Mouse (Mus musculus) liver, adult 2 months (tissue): Measurements from ENCODE around the gene Slc13a2. TPM values are rescaled to one million over a fixed set of nuclear protein-coding genes. Genes with fewer than 3 reads are reported as not detected.

ENCODE experiments used
- DNase-seq: peaks from one replicate; pipeline ENCODE4 v3.0.0-alpha.2; 2011; ENCODE audit warnings: low read depth, low spot score; ENCODE audit errors: extremely low read depth
- H3K27ac ChIP-seq: fragments of 200-500 bp; replicated peaks from 2 replicates; pipeline ENCODE4 v1.5.1; 2012; ENCODE audit warnings: low read depth, mild to moderate bottlenecking, control low read depth, inconsistent platforms, low read length; ENCODE audit not compliant: insufficient read depth
- H3K27me3 ChIP-seq: fragments of 200-500 bp; 2 replicates; pipeline ENCODE4 v1.6.1; 2012; ENCODE audit warnings: mild to moderate bottlenecking, moderate library complexity, low read length, inconsistent platforms; ENCODE audit not compliant: control insufficient read depth, insufficient read depth
- H3K36me3 ChIP-seq: fragments of 200-500 bp; 2 replicates; pipeline ENCODE4 v1.6.1; 2012; ENCODE audit warnings: low read length, inconsistent platforms; ENCODE audit not compliant: control insufficient read depth, insufficient read depth
- H3K4me1 ChIP-seq: fragments of 200-500 bp; 2 replicates; pipeline ENCODE4 v1.6.1; 2011; ENCODE audit warnings: low read length; ENCODE audit not compliant: control insufficient read depth, insufficient read depth
- H3K4me3 ChIP-seq: fragments of 200-500 bp; 2 replicates; pipeline ENCODE4 v1.5.1; 2011; ENCODE audit warnings: low read depth, mild to moderate bottlenecking, control low read depth, low read length, moderate library complexity; ENCODE audit not compliant: insufficient read depth
- H3K79me2 ChIP-seq: fragments of 200-500 bp; 2 replicates; pipeline ENCODE4 v1.6.1; 2012; ENCODE audit warnings: inconsistent platforms, mild to moderate bottlenecking, low read length, moderate library complexity; ENCODE audit not compliant: control insufficient read depth, insufficient read depth
- H3K9ac ChIP-seq: fragments of 200-500 bp; 2 replicates; pipeline ENCODE4 v1.6.1; 2012; ENCODE audit warnings: low read depth, mild to moderate bottlenecking, control low read depth, inconsistent platforms, low read length
- CTCF ChIP-seq: fragments of 200-500 bp; IDR thresholded peaks from 2 replicates; pipeline ENCODE4 v1.5.1; 2011; ENCODE audit warnings: low read depth, low read length, control low read depth
- POLR2A ChIP-seq: fragments of 200-500 bp; IDR thresholded peaks from 2 replicates; pipeline ENCODE4 v1.6.1; 2011; ENCODE audit warnings: low read length, control low read depth; ENCODE audit not compliant: insufficient read depth; ENCODE audit errors: extremely low read depth
- WGBS: fragments of 180-500 bp; shearing (Covaris S2); methylation state at CpG from one replicate; pipeline ENCODE4 v1.1.7; 2018; 5-methylcytosine and 5-hydroxymethylcytosine counted together
- polyA plus RNA-seq: library from polyadenylated mRNA; depleted of rRNA; stranded (reverse); fragments of >200 nt; gene quantifications from 2 replicates; pipeline ENCODE4 v1.2.3, GENCODE M21; 2012
- total RNA-seq: library from RNA; depleted of rRNA; stranded (reverse); fragments of >200 nt; gene quantifications from 2 replicates; pipeline ENCODE4 v1.2.3, GENCODE M21; 2014

Gene Slc13a2
- total and polyA plus RNA-seq, 2 experiments, result 0.65 to 4.7 TPM

DNA sequence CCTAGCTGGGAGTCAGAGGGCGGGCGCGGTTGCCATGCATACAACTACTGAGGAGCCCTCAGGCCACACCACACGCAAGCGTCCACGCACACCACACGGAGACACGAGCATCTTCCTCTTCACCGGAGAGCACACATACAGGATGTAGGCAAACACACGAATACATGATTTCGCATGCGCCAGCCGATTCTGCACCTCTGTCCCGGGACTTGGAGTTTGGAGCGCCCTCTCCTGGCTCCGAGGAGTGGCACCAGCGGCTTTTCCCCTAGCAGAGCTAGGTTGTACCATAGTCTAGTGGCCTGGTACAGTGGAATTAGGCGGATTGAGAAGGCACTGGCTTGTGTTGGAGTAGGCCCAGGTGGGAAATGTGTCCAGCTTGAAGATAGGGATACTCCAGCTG is 24.6 kb downstream of the Slc13a2 start:
- WGBS, result 37% methylated on average over 18 of the region's 18 CpGs
- Histone ChIP-seq H3K36me3 (no peaks in the 10 kb centered on the region), H3K4me3 (no peak overlapping the region), H3K27me3 (no peaks in the 10 kb centered on the region), H3K4me1 (peaks cover 13% of the 10 kb centered on the region), H3K27ac (no peak overlapping the region), H3K9ac (no peak overlapping the region), H3K79me2 (no peaks in the 10 kb centered on the region)
- TF ChIP-seq POLR2A, result no peak
- peak; percentile 83 for TF ChIP-seq CTCF
- DNase-seq, result no peak

DNA sequence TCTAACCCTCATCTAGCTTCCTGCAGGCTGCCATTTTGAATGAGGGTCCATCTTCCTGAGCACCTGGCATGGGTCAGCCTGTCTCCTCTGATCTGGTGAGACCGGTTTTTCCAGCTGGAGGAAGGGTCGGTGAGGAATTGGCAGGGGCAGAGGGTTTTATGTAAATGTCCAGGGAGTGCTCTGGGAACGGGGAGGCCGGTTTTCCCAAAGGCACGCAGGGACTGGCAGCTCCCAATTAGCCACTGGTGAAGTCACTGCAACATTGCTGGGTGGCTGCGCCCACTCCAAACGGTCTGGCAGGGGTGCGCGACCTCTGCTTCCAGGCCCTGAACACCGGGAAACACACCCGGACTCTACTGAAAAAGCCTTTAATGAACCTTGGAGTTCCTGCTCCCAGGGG is 25.1 kb downstream of the Slc13a2 start:
- H3K27me3 ChIP-seq, result no peaks in the 10 kb centered on the region
- H3K9ac ChIP-seq, result no peak overlapping the region
- WGBS, result 85% methylated on average over 11 of the region's 11 CpGs
- no peaks in the 10 kb centered on the region for H3K36me3 ChIP-seq
- H3K27ac ChIP-seq, result no peak overlapping the region
- DNase-seq, result no peak
- peaks cover 13% of the 10 kb centered on the region for H3K4me1 ChIP-seq
- no peak overlapping the region for H3K4me3 ChIP-seq
- TF ChIP-seq POLR2A (no peak), CTCF (no peak)
- H3K79me2 ChIP-seq, result no peaks in the 10 kb centered on the region

DNA sequence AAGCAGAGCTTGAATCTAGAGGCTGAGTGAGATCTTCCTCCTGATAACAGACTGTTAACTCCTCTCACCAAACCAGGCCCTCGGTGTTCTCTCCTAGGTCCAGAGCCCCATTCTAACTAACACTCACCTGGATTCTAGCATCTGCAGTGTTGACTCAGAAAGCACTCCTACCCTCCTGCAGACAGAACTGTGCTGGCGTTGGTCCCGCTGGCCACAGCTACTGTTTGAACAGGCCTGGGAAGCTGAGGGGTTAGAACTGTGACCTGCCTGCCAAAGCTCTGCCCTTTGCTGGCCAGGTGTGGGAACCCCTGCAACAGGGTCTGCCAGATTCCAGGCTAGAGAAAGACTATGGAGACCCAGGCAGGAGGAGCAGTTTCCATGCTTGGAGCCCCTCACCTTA is 29.3 kb downstream of the Slc13a2 start:
- Histone ChIP-seq H3K9ac (no peak overlapping the region), H3K27me3 (no peaks in the 10 kb centered on the region), H3K27ac (no peak overlapping the region), H3K4me3 (no peak overlapping the region), H3K79me2 (no peaks in the 10 kb centered on the region), H3K4me1 (peaks cover 3% of the 10 kb centered on the region; the same call in 1 of the 2 replicates), H3K36me3 (no peaks in the 10 kb centered on the region)
- WGBS, result 23% methylated on average over 3 of the region's 3 CpGs
- DNase-seq, result peak; percentile 77
- TF ChIP-seq CTCF (no peak), POLR2A (no peak)

- Histone ChIP-seq H3K27me3 (no peaks in the 10 kb centered on the region), H3K4me1 (no peaks in the 10 kb centered on the region), H3K36me3 (no peaks in the 10 kb centered on the region), H3K9ac (no peak within 1 kb of the TSS), H3K27ac (no peak within 1 kb of the TSS), H3K79me2 (no peaks in the 10 kb centered on the region), H3K4me3 (no peak within 1 kb of the TSS)
- TF ChIP-seq CTCF (no peak), POLR2A (no peak)
- no peak for DNase-seq
- WGBS, result 84% methylated on average over 14 of the region's 14 CpGs
Measured at GRCm38 (mm10) chr11:78386508-78387043, 35.4 kb downstream of the Slc13a2 start, which contains the start of gene Foxn1. Gene Foxn1, minus strand, starts transcription at chr11:78386558.

- H3K27ac ChIP-seq, result no peak overlapping the region
- no peaks in the 10 kb centered on the region for H3K36me3 ChIP-seq
- no peak overlapping the region for H3K4me3 ChIP-seq
- no peaks in the 10 kb centered on the region for H3K27me3 ChIP-seq
- no peak overlapping the region for H3K9ac ChIP-seq
- DNase-seq, result no peak
- no peaks in the 10 kb centered on the region for H3K4me1 ChIP-seq
- no peaks in the 10 kb centered on the region for H3K79me2 ChIP-seq
- TF ChIP-seq POLR2A (no peak), CTCF (no peak)
- 82% methylated on average over 10 of the region's 10 CpGs for WGBS
Measured at GRCm38 (mm10) chr11:78385776-78386175, 36.2 kb downstream of the Slc13a2 start.

- TF ChIP-seq POLR2A, result no peak
- no peak for TF ChIP-seq CTCF
- no peaks in the 10 kb centered on the region for H3K36me3 ChIP-seq
- H3K4me3 ChIP-seq, result no peak overlapping the region
- no peak for DNase-seq
- no peak overlapping the region for H3K9ac ChIP-seq
- 78% methylated on average over 5 of the region's 5 CpGs for WGBS
- no peaks in the 10 kb centered on the region for H3K4me1 ChIP-seq
- no peaks in the 10 kb centered on the region for H3K79me2 ChIP-seq
- H3K27ac ChIP-seq, result no peak overlapping the region
- H3K27me3 ChIP-seq, result no peaks in the 10 kb centered on the region
Measured at GRCm38 (mm10) chr11:78382701-78383100, 39.3 kb downstream of the Slc13a2 start.
